Mouse (Mus musculus) embryonic fibroblast, embryonic 13.5 days (primary cell): ENCODE results near the gene Snx20. TPM values are rescaled to one million over a fixed set of nuclear protein-coding genes. Genes with fewer than 3 reads are reported as not detected.
A peak's percentile ranks its signal among the peaks of the same experiment; 100 is the strongest.

Experiments used
- H3K27ac ChIP-seq: 2 replicates; pipeline ENCODE4 v1.5.1; 2012; ENCODE audit warnings: low read length, control low read depth, inconsistent platforms; ENCODE audit not compliant: insufficient read depth
- H3K4me1 ChIP-seq: 2 replicates; pipeline ENCODE4 v1.6.1; 2011; ENCODE audit warnings: low read length; ENCODE audit not compliant: control insufficient read depth, insufficient read depth
- H3K4me3 ChIP-seq: 2 replicates; pipeline ENCODE4 v1.5.1; 2011; ENCODE audit warnings: mild to moderate bottlenecking, control low read depth, low read length; ENCODE audit not compliant: insufficient read depth
- CTCF ChIP-seq: IDR thresholded peaks from 2 replicates; pipeline ENCODE4 v1.5.1; 2011; ENCODE audit warnings: mild to moderate bottlenecking, control low read depth, low read length, moderate library complexity, borderline replicate concordance; ENCODE audit not compliant: insufficient read depth
- POLR2A ChIP-seq: IDR thresholded peaks from 2 replicates; pipeline ENCODE4 v1.6.1; 2011; ENCODE audit warnings: low read depth, mild to moderate bottlenecking, control low read depth, low read length, moderate library complexity
- polyA plus RNA-seq: library from polyadenylated mRNA; stranded (reverse); fragments of >200 nt; gene quantifications from 2 replicates; pipeline ENCODE4 v1.2.4, GENCODE M21; 2011; ENCODE audit warnings: low read depth; ENCODE audit not compliant: missing spikeins, insufficient read length

The Snx20 gene
- polyA plus RNA-seq, 1 experiment = not detected

DNA sequence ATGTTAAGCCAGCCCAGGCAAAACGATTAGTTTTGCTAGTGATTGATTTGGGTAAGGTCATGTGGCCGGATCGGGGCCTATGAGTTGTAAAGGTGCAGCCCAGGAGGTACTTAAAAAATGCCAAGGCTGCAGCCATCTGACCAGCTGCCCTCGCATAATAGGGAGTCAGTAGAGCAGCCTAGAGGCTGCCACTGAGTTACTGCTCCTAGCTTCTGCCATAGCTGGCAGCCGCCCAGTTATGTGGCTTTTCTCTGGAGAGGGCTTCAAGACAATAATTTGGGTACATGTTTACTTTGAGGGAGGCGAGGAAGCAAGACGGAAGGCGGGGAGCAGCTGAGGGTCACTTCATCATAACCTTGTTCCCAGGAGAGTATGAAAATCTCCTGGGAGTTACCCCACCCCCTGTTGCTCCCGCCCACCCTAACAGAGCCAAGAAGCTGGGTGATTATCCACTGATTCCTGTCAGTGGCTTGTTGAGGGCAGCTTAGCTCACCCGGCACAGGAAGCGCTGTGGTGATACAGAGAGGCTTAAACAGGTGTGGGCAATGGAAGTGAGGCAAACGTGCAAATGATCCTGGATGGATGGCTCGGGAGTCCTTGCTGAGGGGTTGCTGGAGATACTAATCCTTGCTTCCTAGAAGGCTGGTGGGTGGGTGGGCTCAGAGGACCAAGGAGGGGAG lies 30.4 kb downstream of the Snx20 start:
- H3K4me3 ChIP-seq = no peak overlapping the region
- no peak overlapping the region for H3K27ac ChIP-seq
- TF ChIP-seq POLR2A (no peak), CTCF (no peak)
- no peaks in the 10 kb centered on the region for H3K4me1 ChIP-seq

GRCm38 (mm10) chr8:88604065-88605038 lies 31.6 kb downstream of the Snx20 start:
- Histone ChIP-seq H3K27ac (peak overlapping the region; percentile 80), H3K4me3 (no peak overlapping the region), H3K4me1 (no peaks in the 10 kb centered on the region)
- TF ChIP-seq POLR2A = peak; percentile 77
- TF ChIP-seq CTCF = no peak

- no peak overlapping the region for H3K4me3 ChIP-seq
- peak overlapping the region; percentile 34; the same call in 1 of the 2 replicates for H3K27ac ChIP-seq
- no peaks in the 10 kb centered on the region for H3K4me1 ChIP-seq
- no peak for TF ChIP-seq CTCF
- no peak for TF ChIP-seq POLR2A
These were observed 32.4 kb downstream of the Snx20 start for GRCm38 (mm10) chr8:88603446-88603989.

- TF ChIP-seq POLR2A (no peak), CTCF (no peak)
- H3K4me1 ChIP-seq = no peaks in the 10 kb centered on the region
- no peak overlapping the region for H3K27ac ChIP-seq
- no peak overlapping the region for H3K4me3 ChIP-seq
These were observed 36.4 kb downstream of the Snx20 start for GRCm38 (mm10) chr8:88599491-88599890.

GRCm38 (mm10) chr8:88598578-88598977 lies 37.4 kb downstream of the Snx20 start:
- H3K4me3 ChIP-seq = no peak overlapping the region
- H3K4me1 ChIP-seq = no peaks in the 10 kb centered on the region
- no peak overlapping the region for H3K27ac ChIP-seq
- TF ChIP-seq CTCF = no peak
- TF ChIP-seq POLR2A = no peak

DNA sequence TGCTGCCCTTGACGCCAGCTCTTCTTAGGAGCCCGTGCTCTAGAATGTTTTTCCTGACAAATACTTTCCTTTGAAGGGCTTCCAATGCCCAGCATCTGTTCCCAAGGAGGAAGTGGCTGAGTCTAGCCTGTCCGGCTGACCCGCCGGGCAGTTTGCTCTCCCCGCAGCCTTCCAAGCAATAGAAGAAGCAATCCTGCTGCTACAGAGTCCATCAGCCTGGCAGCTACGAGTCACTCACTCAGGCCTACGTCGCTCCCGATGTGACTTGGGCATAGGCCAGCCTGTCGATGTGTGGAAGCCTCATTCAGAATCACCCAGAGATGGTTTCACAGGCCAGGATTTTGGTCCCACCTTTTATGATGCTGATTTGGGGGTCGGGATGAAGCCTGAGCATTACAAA lies 39.9 kb downstream of the Snx20 start:
- TF ChIP-seq CTCF (no peak), POLR2A (no peak)
- H3K27ac ChIP-seq = no peak overlapping the region
- no peaks in the 10 kb centered on the region for H3K4me1 ChIP-seq
- no peak overlapping the region for H3K4me3 ChIP-seq

DNA sequence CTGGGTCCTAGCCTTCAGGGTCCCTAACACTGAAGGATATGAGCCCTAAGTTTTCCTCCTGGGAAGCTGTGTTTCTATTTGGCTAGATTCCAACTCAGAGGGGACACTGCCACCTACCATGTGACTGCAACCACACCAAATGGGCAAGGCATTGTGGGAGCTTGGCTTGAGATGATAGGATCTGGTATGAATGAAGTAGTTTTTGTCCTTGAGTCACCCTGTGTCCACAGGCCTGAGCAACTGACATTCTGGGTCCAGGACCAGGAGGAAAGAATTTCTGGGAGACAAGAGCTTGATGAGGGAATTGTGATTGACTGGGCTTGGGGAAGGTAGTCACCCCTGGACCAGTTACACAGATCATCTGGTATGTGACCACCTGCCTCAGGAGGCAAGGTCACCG lies 42.0 kb downstream of the Snx20 start:
- Histone ChIP-seq H3K4me1 (no peaks in the 10 kb centered on the region), H3K27ac (no peak overlapping the region), H3K4me3 (no peak overlapping the region)
- TF ChIP-seq CTCF (no peak), POLR2A (no peak)

DNA sequence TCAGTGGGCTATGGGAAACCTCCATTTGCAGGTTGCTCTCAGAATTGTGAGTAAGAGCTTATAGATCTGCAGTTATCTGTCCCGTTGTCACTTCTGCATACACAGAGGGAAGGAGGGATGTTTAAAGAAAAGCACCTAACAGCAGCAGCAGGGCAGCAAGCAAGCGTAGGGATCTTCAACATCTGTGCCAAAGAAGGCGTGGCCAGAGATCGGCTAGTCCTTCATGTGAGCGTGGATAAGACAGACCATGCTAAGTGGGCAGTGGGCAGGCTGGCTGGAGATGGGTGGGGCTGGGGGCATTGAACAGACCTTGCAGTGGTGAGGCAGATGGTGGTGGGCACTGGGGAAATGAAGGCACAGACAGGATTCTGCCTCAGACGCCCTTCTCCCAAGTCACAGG lies 45.7 kb downstream of the Snx20 start:
- no peaks in the 10 kb centered on the region for H3K4me1 ChIP-seq
- TF ChIP-seq CTCF = no peak
- no peak for TF ChIP-seq POLR2A
- no peak overlapping the region for H3K4me3 ChIP-seq
- H3K27ac ChIP-seq = no peak overlapping the region

- H3K27ac ChIP-seq = no peak overlapping the region
- no peaks in the 10 kb centered on the region for H3K4me1 ChIP-seq
- H3K4me3 ChIP-seq = no peak overlapping the region
- TF ChIP-seq CTCF = no peak
- no peak for TF ChIP-seq POLR2A
These were observed 47.6 kb downstream of the Snx20 start for GRCm38 (mm10) chr8:88588205-88588889.
